Mouse (Mus musculus) midbrain, embryonic 14.5 days (tissue): Measurements from ENCODE around the gene Spef1. TPM values are rescaled to one million over a fixed set of nuclear protein-coding genes. Genes with fewer than 3 reads are reported as not detected.

Experiments used
- ATAC-seq: fragments of 200-750 bp; cut with Nextera tagmentation; 2 replicates; pipeline ENCODE4 v1.8.0; 2017; ENCODE audit warnings: moderate number of reproducible peaks, moderate library complexity; ENCODE audit not compliant: low FRiP score, low TSS enrichment
- DNase-seq: peaks from one replicate; pipeline ENCODE4 v3.0.0-alpha.2; 2015
- H3K27ac ChIP-seq: fragments of 300-500 bp; sonication (generic); replicated peaks from 2 replicates; pipeline ENCODE4 v1.5.1; 2014; ENCODE audit warnings: mild to moderate bottlenecking, low read depth, low read length, moderate library complexity
- H3K27me3 ChIP-seq: fragments of 300-500 bp; sonication (generic); 2 replicates; pipeline ENCODE4 v1.6.1; 2014; ENCODE audit warnings: low read length, control low read depth, mixed read lengths; ENCODE audit not compliant: control insufficient read depth, insufficient read depth
- H3K36me3 ChIP-seq: fragments of 300-500 bp; sonication (generic); 2 replicates; pipeline ENCODE4 v1.6.1; 2014; ENCODE audit warnings: low read length, control low read depth; ENCODE audit not compliant: control insufficient read depth, insufficient read depth
- H3K4me1 ChIP-seq: fragments of 300-500 bp; sonication (generic); 2 replicates; pipeline ENCODE4 v1.6.1; 2014; ENCODE audit warnings: mild to moderate bottlenecking, antibody characterized with exemption, low read length, control low read depth; ENCODE audit not compliant: control insufficient read depth, insufficient read depth
- H3K4me2 ChIP-seq: fragments of 300-500 bp; sonication (generic); 2 replicates; pipeline ENCODE4 v1.6.1; 2014; ENCODE audit warnings: mild to moderate bottlenecking, low read length, moderate library complexity
- H3K4me3 ChIP-seq: fragments of 300-500 bp; sonication (generic); replicated peaks from 2 replicates; pipeline ENCODE4 v1.5.1; 2014; ENCODE audit warnings: low read depth, low read length
- H3K9ac ChIP-seq: fragments of 300-500 bp; sonication (generic); replicated peaks from 2 replicates; pipeline ENCODE4 v1.6.1; 2014; ENCODE audit warnings: mild to moderate bottlenecking, low read length, moderate library complexity
- H3K9me3 ChIP-seq: fragments of 300-500 bp; sonication (generic); 2 replicates; pipeline ENCODE4 v1.6.1; 2016; ENCODE audit warnings: low read length, control low read depth, mixed read lengths; ENCODE audit not compliant: control insufficient read depth
- WGBS: fragments of 180-500 bp; shearing (Covaris S2); extraction: QIAGEN DNeasy Blood & Tissue Kit; methylation state at CpG from one replicate; pipeline ENCODE4 v1.1.7; 2014; 5-methylcytosine and 5-hydroxymethylcytosine counted together
- polyA plus RNA-seq: library from polyadenylated mRNA; unstranded; fragments of >200 nt; fragmentation: Nextera tagmentation; extraction: Ambion mirVana; gene quantifications from 2 replicates; pipeline ENCODE4 v1.2.1, GENCODE M21; 2014

Gene Spef1
- polyA plus RNA-seq, 1 experiment from 2014 or later = 14.1 TPM

DNA sequence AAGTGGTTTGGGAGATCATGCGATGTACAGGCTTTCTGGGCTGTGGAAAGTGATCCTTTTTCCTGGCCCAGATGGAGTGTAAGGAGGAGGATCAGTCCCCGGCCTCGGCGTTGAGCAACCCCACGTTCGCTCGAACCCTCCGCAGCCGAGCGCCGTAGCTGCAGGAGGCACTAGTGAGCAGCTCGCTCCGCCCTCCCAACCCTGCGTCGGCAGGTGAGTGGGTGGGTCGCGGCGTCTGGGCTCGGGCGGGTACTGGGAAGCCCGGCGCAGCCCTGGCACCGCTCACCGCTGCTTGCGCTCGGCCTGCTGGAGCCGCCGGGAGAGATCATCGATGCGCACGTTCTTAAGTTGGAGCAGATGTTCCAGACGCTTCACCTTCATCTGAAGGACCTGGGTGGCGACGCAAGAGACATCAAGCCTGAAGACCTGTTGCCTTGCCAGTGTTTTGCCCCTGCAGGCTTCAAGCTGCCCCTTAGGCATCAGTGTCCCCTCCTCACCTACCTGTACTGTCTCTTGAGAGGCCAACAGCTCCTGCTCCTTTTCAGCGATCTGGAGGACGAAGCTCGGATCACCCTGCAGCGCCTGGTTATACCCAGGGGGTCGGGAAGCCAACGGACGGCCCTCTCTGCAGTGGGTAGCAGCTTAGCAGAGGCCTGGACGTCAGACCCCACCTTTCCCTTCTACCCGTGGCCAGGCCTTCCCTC lies 15.5 kb downstream of the Spef1 start:
- H3K4me1 ChIP-seq = peaks cover 28% of the 10 kb centered on the region
- H3K9me3 ChIP-seq = no peaks in the 10 kb centered on the region
- no peak overlapping the region for H3K9ac ChIP-seq
- peak overlapping the region; percentile 19; the same call in 1 of the 2 replicates for H3K4me2 ChIP-seq
- WGBS = 8% methylated on average over 43 of the region's 43 CpGs
- 0 out of 2 replicates have a peak overlapping the region, but pooled peaks have one; percentile 2 for H3K4me3 ChIP-seq
- no peak overlapping the region for H3K27ac ChIP-seq
- H3K27me3 ChIP-seq = peaks cover 22% of the 10 kb centered on the region
- DNase-seq (no peak), ATAC-seq (no peak)
- H3K36me3 ChIP-seq = peaks cover 21% of the 10 kb centered on the region; the same call in 1 of the 2 replicates

DNA sequence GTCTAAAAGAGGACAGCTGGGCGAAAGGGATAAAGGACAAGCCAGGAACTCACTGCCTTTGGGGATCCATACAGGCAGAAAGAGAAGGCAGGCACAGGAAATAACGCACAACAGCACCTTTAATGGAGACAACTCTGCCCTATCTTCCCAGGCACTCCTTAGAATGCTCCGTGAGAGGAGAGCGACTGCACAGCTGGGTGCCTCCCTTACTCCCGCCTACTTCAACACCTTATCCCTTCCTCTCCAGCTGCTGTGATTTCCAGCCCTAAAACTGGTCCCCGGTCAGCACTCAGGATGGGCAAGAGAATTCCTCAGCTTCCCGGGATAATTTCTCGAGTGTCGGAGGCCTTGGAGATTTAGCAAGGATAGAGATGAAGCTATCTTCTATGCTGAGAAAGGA lies 16.1 kb downstream of the Spef1 start:
- Histone ChIP-seq H3K36me3 (peaks cover 21% of the 10 kb centered on the region; the same call in 1 of the 2 replicates), H3K4me2 (no peak overlapping the region), H3K9ac (no peak overlapping the region), H3K4me3 (no peak overlapping the region), H3K27me3 (peaks cover 22% of the 10 kb centered on the region), H3K27ac (no peak overlapping the region), H3K4me1 (peaks cover 25% of the 10 kb centered on the region), H3K9me3 (no peaks in the 10 kb centered on the region)
- 17% methylated on average over 9 of the region's 9 CpGs for WGBS
- DNase-seq (no peak), ATAC-seq (no peak)

DNA sequence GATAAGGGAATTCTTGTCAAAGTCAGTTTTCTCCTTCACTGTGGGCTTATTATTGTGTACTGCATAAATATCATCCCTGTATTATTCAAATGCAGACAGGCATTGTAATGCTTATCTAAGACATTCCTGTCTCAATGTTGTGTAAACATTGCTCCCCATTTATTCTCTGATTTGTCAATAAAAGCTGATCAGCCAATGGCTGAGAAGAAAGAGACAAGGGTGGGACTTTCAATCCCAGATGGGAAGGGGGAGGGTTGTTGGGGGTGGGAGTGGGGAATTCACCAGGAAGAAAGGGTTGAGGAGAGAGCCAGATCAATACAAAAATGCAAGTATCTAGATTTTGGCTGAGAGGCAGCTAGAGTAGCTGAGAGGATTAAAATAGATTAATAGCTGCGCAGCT lies 18.2 kb downstream of the Spef1 start:
- DNase-seq (peak; percentile 38), ATAC-seq (no peak)
- 0 out of 2 replicates have a peak, but pooled peaks cover 6% of the 10 kb centered on the region for H3K4me1 ChIP-seq
- no peaks in the 10 kb centered on the region for H3K9me3 ChIP-seq
- peaks cover 22% of the 10 kb centered on the region for H3K27me3 ChIP-seq
- no peak overlapping the region for H3K4me2 ChIP-seq
- H3K4me3 ChIP-seq = no peak overlapping the region
- 45% methylated on average over 1 of the region's 1 CpGs for WGBS
- no peak overlapping the region for H3K9ac ChIP-seq
- H3K27ac ChIP-seq = no peak overlapping the region
- peaks cover 21% of the 10 kb centered on the region; the same call in 1 of the 2 replicates for H3K36me3 ChIP-seq

DNA sequence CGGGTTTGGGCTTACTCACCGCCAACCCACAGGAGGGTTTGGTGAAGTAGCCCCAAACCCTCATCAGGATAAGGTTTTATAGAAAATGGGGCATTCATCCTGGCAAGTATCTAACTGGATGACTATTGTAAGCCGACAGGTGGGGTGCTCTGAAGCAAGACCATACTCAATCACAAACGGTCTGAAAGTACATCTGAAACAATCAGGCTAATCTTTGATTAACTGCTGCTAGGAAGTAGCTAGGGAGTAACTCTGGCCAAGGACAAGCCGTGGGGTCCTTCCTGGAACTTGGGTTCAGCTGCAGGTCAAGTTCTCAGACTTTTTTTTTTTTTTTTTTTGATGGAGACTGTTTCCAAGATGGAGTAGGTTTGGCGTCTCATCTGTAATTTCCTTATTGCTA lies 19.1 kb downstream of the Spef1 start:
- H3K9ac ChIP-seq = no peak overlapping the region
- no peak overlapping the region for H3K27ac ChIP-seq
- ATAC-seq (no peak), DNase-seq (no peak)
- no peaks in the 10 kb centered on the region for H3K9me3 ChIP-seq
- WGBS = 86% methylated on average over 6 of the region's 6 CpGs
- H3K27me3 ChIP-seq = peaks cover 22% of the 10 kb centered on the region
- 0 out of 2 replicates have a peak, but pooled peaks cover 6% of the 10 kb centered on the region for H3K4me1 ChIP-seq
- no peak overlapping the region for H3K4me3 ChIP-seq
- no peak overlapping the region for H3K4me2 ChIP-seq
- H3K36me3 ChIP-seq = peaks cover 21% of the 10 kb centered on the region; the same call in 1 of the 2 replicates

DNA sequence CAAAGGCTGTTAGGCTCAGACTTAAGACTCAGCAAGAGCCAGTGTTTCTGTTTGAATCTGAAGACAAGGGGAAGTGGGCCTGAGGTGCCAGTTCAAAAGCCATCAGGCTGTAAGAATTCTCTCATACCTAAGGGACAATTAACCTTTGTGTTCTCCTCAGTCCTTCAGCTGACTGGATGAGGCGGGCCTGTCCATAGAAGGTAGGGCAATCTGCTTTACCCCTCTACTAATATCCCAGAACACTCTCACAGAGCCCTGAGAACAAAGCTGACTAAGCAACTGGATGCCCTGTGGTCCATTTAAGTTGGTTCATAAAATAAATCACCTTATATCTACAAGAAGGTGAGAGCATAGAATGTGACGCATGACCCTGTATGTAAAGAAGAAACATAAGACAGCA lies 20.9 kb downstream of the Spef1 start:
- Histone ChIP-seq H3K27ac (no peak overlapping the region), H3K36me3 (peaks cover 5% of the 10 kb centered on the region; the same call in 1 of the 2 replicates), H3K27me3 (0 out of 2 replicates have a peak, but pooled peaks cover 4% of the 10 kb centered on the region), H3K4me2 (no peak overlapping the region), H3K4me3 (no peak overlapping the region), H3K9me3 (no peaks in the 10 kb centered on the region), H3K9ac (no peak overlapping the region), H3K4me1 (0 out of 2 replicates have a peak, but pooled peaks cover 6% of the 10 kb centered on the region)
- 83% methylated on average over 2 of the region's 2 CpGs for WGBS
- ATAC-seq (no peak), DNase-seq (no peak)

DNA sequence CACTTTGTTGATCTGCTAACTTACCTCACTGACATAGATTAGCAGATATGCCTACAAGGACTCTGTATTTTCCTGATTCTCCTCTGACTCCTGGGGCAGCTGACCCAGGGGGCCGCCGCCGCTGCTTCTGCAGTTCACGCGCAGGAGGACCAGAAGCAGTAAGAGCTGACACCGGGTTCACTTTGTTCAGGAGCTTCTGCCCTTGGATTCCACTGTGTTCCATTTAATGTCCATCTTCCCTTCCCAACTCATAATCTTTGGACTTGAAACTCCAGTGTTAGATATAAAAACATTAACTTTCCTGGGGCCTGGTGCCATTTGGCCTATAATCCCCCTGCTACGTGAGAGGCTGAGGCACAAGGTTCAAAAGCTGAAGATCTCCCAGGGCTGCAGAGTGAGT lies 23.2 kb downstream of the Spef1 start:
- no peak overlapping the region for H3K4me2 ChIP-seq
- 80% methylated on average over 7 of the region's 7 CpGs for WGBS
- no peak overlapping the region for H3K9ac ChIP-seq
- ATAC-seq (no peak), DNase-seq (no peak)
- H3K27ac ChIP-seq = no peak overlapping the region
- no peak overlapping the region for H3K4me3 ChIP-seq
- H3K9me3 ChIP-seq = no peaks in the 10 kb centered on the region
- H3K4me1 ChIP-seq = peaks cover 13% of the 10 kb centered on the region
- no peaks in the 10 kb centered on the region for H3K36me3 ChIP-seq
- H3K27me3 ChIP-seq = no peaks in the 10 kb centered on the region

DNA sequence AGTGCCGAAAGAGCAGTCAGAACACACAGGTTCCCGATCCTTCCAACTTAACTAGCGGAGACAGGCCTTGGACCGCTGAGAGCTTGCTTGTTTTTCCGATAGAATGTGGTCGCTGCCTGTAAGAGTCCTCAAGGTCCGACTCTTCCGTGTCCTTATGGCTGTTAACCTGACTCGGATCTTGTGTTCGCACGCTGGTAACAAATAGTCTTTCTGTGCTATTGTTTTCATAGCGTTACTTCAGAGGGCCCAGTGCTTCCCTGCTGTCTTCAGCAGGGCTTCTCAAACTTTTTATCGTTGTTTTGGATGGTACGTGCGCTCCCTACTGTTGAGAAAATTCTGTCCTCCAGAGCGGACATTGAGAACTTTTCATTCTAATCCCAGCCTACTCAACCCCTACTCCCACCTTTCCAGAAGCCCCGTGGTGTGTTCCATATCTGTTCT lies 26.4 kb downstream of the Spef1 start:
- H3K27ac ChIP-seq = peak overlapping the region; percentile 97
- ATAC-seq (no peak), DNase-seq (no peak)
- peaks cover 32% of the 10 kb centered on the region for H3K4me1 ChIP-seq
- peak overlapping the region; percentile 88 for H3K4me2 ChIP-seq
- no peaks in the 10 kb centered on the region for H3K9me3 ChIP-seq
- peak overlapping the region; percentile 77 for H3K4me3 ChIP-seq
- H3K27me3 ChIP-seq = no peaks in the 10 kb centered on the region
- peak overlapping the region; percentile 76 for H3K9ac ChIP-seq
- H3K36me3 ChIP-seq = no peaks in the 10 kb centered on the region
- WGBS = under 1% methylated on average over 17 of the region's 17 CpGs

DNA sequence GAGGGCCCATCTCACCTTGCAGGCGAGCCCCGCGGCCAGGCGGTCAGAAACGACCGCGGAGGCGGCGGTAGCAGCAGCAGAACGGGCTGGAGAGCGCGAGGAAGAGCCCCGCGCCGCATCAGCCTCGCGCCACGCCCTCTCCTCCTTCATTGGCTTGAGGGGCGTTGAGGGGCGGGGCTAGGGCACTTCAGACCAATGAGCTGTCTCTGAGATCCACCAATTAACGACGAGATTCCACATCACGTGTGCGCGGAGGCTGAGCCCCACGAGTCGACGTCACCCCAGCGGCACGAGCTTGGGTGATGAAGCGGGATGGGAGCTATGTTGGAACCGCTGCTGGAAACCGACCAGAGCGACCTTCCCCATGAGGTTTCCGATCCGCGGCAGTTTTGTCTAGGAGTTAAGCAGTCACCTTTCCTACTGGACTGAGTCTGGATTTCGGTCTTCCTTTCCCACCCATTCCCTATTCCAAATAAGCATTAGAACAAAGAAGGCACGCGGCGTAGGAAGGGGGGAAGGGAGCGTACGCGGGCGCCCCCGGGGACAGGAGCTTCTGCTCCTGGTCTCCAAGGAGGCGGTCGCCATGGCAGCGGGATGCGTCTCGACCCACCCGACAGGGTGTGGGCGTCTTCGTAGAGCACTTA lies 27.0 kb downstream of the Spef1 start, which contains the start of gene 1700037H04Rik:
1700037H04Rik (minus strand) TSS at position 144 of the 644 bp plus-strand sequence.
- ATAC-seq (peak; percentile 97), DNase-seq (peak; percentile 99)
- under 1% methylated on average over 54 of the region's 54 CpGs for WGBS
- H3K4me1 ChIP-seq = peaks cover 32% of the 10 kb centered on the region
- H3K4me2 ChIP-seq = peak within 1 kb of the TSS; percentile 88
- H3K36me3 ChIP-seq = peaks cover 4% of the 10 kb centered on the region; the same call in 1 of the 2 replicates
- H3K27ac ChIP-seq = peak within 1 kb of the TSS; percentile 97
- peak within 1 kb of the TSS; percentile 77 for H3K4me3 ChIP-seq
- peak within 1 kb of the TSS; percentile 81 for H3K9ac ChIP-seq
- H3K9me3 ChIP-seq = no peaks in the 10 kb centered on the region
- H3K27me3 ChIP-seq = no peaks in the 10 kb centered on the region
